Mouse (Mus musculus): ENCODE data around the gene Adgrg5.

DNA sequence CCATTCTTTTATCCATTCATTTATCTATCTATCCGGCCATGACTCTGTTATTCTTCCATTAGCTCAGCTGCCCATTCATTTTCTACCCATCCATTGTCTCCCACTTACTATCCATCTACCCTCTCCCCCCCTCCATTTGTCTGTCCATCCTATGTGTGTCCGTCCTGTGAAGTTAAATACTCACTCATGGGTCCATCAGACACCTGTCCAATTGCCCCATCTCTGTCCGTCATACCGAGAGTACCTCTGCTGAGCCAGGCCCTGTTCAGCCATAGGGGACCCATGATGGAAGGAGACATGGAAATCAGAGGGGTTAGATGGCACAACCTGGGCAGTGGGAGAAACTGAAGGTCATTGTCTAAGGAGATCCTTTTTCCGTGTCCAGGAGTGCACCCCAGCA lies 27.0 kb downstream of the Adgrg5 start:
- TF ChIP-seq CTCF (IDR thresholded peaks at IDR 0.05; ENCODE audit: insufficient read depth, low read length) (no peak), POLR2A (IDR thresholded peaks at IDR 0.05; ENCODE audit: borderline replicate concordance, extremely low read depth, low read depth, low read length) (no peak)
